Mouse (Mus musculus): Measurements from ENCODE around the gene Sft2d1. TPM values are rescaled to one million over a fixed set of nuclear protein-coding genes. Genes with fewer than 3 reads are reported as not detected.

The Sft2d1 gene
- polyA plus RNA-seq, 1 experiment: 70.2 TPM

DNA sequence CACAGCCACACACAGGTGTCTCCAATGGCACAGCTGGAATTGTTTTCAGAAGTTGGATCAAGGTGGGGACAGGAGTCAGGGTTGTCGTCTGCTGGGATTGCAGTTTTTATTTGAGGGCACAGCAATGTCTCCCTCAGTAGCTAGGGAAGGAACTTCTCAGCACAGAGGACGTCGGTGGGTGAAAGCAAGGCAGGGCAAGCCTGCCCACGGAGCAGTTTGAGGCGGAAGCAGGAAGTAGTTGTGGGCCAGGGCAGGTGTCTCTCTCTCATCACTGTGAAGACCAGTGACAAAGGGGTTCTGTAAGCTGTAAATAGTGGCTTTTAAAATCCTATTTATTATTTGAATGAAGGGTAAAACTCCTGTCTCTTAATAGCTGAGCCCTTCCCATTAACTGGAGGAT, 31.8 kb downstream of the Sft2d1 start:
- no peak for DNase-seq
- Histone ChIP-seq H3K4me1 (ENCODE audit: control insufficient read depth, insufficient read depth, low read length) (no peaks in the 10 kb centered on the region), H3K36me3 (ENCODE audit: control insufficient read depth, insufficient read depth, low read length) (no peaks in the 10 kb centered on the region), H3K27ac (ENCODE audit: insufficient read depth, low read depth, low read length) (no peak overlapping the region), H3K27me3 (replicated peaks; ENCODE audit: control insufficient read depth, insufficient read depth, low read length) (peaks cover 4% of the 10 kb centered on the region; the same call in 1 of the 2 replicates), H3K4me3 (ENCODE audit: insufficient read depth, low read depth, low read length) (no peak overlapping the region)
- 53% methylated on average over 5 of the region's 5 CpGs for WGBS
- TF ChIP-seq POLR2A (IDR thresholded peaks at IDR 0.05; ENCODE audit: low read depth, low read length) (no peak), CTCF (conservative IDR thresholded peaks at IDR 0.05; ENCODE audit: insufficient read depth, insufficient read length, low read depth, low read length) (no peak)

GRCm38 (mm10) chr17:8343416-8343815, 32.5 kb downstream of the Sft2d1 start:
- WGBS: 44% methylated on average over 6 of the region's 6 CpGs

DNA sequence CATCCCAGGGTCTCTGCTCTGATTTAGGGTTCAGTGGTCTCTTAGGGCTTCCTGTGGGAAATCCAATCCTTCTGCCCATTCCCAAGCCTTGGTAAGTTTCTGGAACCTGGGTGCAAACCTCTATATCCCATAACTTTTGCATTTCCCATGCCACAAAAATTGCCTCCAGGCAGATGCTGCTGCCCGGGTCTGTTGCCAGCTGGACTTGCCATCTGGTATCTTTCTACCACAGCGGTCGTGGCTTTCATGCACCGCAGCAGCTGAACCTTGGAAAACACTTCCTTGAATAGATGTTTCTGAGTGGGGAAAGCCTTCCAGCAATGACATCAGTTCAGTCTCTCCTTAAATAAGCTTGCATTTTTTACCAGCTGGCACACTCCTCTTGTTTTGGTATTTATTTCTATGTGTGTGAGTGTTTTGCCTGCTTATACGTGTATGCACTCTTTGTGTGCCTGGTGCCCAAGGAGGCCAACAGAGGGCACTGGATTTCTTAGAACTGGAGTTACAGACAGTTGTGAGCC, 36.9 kb downstream of the Sft2d1 start:
- Histone ChIP-seq H3K36me3 (ENCODE audit: control insufficient read depth, insufficient read depth, low read length) (no peaks in the 10 kb centered on the region), H3K27me3 (replicated peaks; ENCODE audit: control insufficient read depth, insufficient read depth, low read length) (no peaks in the 10 kb centered on the region), H3K4me3 (ENCODE audit: insufficient read depth, low read depth, low read length) (no peak overlapping the region), H3K4me1 (ENCODE audit: control insufficient read depth, insufficient read depth, low read length) (no peaks in the 10 kb centered on the region), H3K27ac (ENCODE audit: insufficient read depth, low read depth, low read length) (no peak overlapping the region)
- TF ChIP-seq POLR2A (IDR thresholded peaks at IDR 0.05; ENCODE audit: low read depth, low read length) (no peak), CTCF (conservative IDR thresholded peaks at IDR 0.05; ENCODE audit: insufficient read depth, insufficient read length, low read depth, low read length) (no peak)
- 68% methylated on average over 5 of the region's 5 CpGs for WGBS
- peak; percentile 12 for DNase-seq

More at GRCm38 (mm10) chr17:8343416-8343815, 32.5 kb downstream of the Sft2d1 start:
- Histone ChIP-seq H3K27ac (ENCODE audit: insufficient read depth, low read depth, low read length) (no peak overlapping the region), H3K27me3 (replicated peaks; ENCODE audit: control insufficient read depth, insufficient read depth, low read length) (peaks cover 4% of the 10 kb centered on the region; the same call in 1 of the 2 replicates), H3K4me1 (ENCODE audit: control insufficient read depth, insufficient read depth, low read length) (no peaks in the 10 kb centered on the region), H3K36me3 (ENCODE audit: control insufficient read depth, insufficient read depth, low read length) (no peaks in the 10 kb centered on the region), H3K4me3 (ENCODE audit: insufficient read depth, low read depth, low read length) (no peak overlapping the region)
- TF ChIP-seq CTCF (conservative IDR thresholded peaks at IDR 0.05; ENCODE audit: insufficient read depth, insufficient read length, low read depth, low read length) (no peak), POLR2A (IDR thresholded peaks at IDR 0.05; ENCODE audit: low read depth, low read length) (no peak)
- peak; percentile 76 for DNase-seq

DNA sequence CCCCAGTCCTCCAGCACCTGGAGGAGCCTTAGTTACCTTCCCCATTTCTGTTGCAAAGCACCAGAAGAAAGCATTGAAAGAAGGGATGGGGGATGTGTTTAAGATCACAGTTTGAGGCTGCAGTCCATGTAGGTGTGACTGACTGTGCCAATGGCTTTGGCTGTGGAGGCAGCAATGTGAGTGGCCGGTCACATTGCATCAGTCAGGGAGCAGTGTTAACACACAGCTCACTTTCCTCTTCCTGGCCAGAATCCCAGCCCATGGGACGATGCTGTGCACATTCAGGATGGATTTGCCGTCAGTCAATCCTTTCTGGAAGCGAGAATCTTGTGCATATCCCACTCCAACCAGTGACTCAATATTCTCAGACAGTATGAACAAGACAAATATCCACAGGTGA, 38.0 kb downstream of the Sft2d1 start:
- 69% methylated on average over 4 of the region's 4 CpGs for WGBS
- no peaks in the 10 kb centered on the region for H3K36me3 ChIP-seq (ENCODE audit: control insufficient read depth, insufficient read depth, low read length)
- H3K27me3 ChIP-seq (replicated peaks; ENCODE audit: control insufficient read depth, insufficient read depth, low read length): no peaks in the 10 kb centered on the region
- no peak overlapping the region for H3K4me3 ChIP-seq (ENCODE audit: insufficient read depth, low read depth, low read length)
- TF ChIP-seq CTCF (conservative IDR thresholded peaks at IDR 0.05; ENCODE audit: insufficient read depth, insufficient read length, low read depth, low read length) (no peak), POLR2A (IDR thresholded peaks at IDR 0.05; ENCODE audit: low read depth, low read length) (no peak)
- no peak overlapping the region for H3K27ac ChIP-seq (ENCODE audit: insufficient read depth, low read depth, low read length)
- no peaks in the 10 kb centered on the region for H3K4me1 ChIP-seq (ENCODE audit: control insufficient read depth, insufficient read depth, low read length)
- DNase-seq: no peak

DNA sequence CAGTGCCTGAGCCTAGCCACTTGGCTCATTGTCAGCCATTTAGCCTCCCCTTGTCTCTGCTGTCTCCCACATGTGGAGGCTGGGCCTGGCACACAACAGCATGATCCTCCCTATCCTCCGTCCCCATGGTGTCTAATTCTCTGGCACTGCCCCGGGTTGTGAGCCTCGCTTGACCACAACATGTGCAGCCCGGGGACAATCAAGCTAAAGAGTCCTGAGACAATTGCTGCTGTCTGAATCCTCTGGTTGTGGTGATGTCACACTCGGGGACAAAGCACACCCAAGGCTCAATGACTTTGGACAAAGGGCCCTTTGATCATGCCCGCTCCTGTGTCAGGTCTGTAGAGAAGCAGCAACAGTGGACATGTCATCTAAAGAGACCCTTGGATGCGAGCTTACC, 40.2 kb downstream of the Sft2d1 start:
- Histone ChIP-seq H3K36me3 (ENCODE audit: control insufficient read depth, insufficient read depth, low read length) (no peaks in the 10 kb centered on the region), H3K27me3 (replicated peaks; ENCODE audit: control insufficient read depth, insufficient read depth, low read length) (no peaks in the 10 kb centered on the region), H3K4me1 (ENCODE audit: control insufficient read depth, insufficient read depth, low read length) (no peaks in the 10 kb centered on the region), H3K27ac (ENCODE audit: insufficient read depth, low read depth, low read length) (no peak overlapping the region), H3K4me3 (ENCODE audit: insufficient read depth, low read depth, low read length) (no peak overlapping the region)
- DNase-seq: no peak
- WGBS: 70% methylated on average over 7 of the region's 7 CpGs
- TF ChIP-seq CTCF (conservative IDR thresholded peaks at IDR 0.05; ENCODE audit: insufficient read depth, insufficient read length, low read depth, low read length) (no peak), POLR2A (IDR thresholded peaks at IDR 0.05; ENCODE audit: low read depth, low read length) (no peak)

DNA sequence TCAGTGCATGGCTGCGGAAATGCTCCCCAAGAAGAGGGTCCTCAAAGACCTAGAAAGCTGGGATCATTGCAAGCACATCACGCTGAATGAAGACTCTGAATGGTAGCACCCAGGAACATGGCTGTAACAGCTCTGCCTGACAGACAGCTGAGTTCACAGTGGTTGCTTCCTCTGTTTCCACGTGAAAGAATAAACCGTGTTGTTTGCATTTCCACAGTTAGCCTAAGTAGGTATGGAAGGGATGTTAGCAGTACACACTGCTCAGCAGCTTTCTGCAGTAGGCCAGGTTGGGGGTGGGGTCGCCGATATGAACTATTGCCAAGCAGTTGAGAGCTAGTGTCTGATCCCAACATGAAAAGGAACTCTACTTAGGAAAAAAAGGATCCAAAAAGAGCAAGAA, 44.8 kb downstream of the Sft2d1 start, which contains the start of gene T2:
TSS of gene T2 (plus strand) at position 301 of the 400 bp plus-strand sequence.
- Histone ChIP-seq H3K27ac (ENCODE audit: insufficient read depth, low read depth, low read length) (no peak within 1 kb of the TSS), H3K4me1 (ENCODE audit: control insufficient read depth, insufficient read depth, low read length) (no peaks in the 10 kb centered on the region), H3K36me3 (ENCODE audit: control insufficient read depth, insufficient read depth, low read length) (no peaks in the 10 kb centered on the region), H3K4me3 (ENCODE audit: insufficient read depth, low read depth, low read length) (no peak within 1 kb of the TSS), H3K27me3 (replicated peaks; ENCODE audit: control insufficient read depth, insufficient read depth, low read length) (no peaks in the 10 kb centered on the region)
- DNase-seq: no peak
- WGBS: 86% methylated on average over 6 of the region's 6 CpGs
- TF ChIP-seq CTCF (conservative IDR thresholded peaks at IDR 0.05; ENCODE audit: insufficient read depth, insufficient read length, low read depth, low read length) (no peak), POLR2A (IDR thresholded peaks at IDR 0.05; ENCODE audit: low read depth, low read length) (no peak)

DNA sequence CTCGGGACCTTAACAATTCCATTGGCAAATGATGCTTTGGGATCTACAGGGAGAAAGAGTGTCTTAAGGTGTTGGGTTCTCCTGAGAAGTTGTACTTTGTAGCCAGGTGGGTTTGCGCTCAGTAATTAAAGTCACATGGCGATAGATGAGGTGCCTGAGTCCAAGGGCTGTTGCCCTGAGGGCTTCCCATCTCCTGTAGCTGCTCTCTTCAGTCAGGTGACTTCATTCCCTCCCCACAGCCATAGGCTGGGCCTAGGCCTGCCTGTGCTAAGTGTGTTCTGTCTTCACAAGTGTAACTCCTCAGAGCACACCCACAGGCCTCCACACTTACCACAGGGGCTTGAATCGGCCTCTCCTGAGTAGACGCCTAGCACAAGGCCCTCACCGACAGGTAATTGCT, 46.6 kb downstream of the Sft2d1 start:
- DNase-seq: no peak
- TF ChIP-seq POLR2A (IDR thresholded peaks at IDR 0.05; ENCODE audit: low read depth, low read length) (no peak), CTCF (conservative IDR thresholded peaks at IDR 0.05; ENCODE audit: insufficient read depth, insufficient read length, low read depth, low read length) (no peak)
- H3K27me3 ChIP-seq (replicated peaks; ENCODE audit: control insufficient read depth, insufficient read depth, low read length): no peaks in the 10 kb centered on the region
- no peak overlapping the region for H3K4me3 ChIP-seq (ENCODE audit: insufficient read depth, low read depth, low read length)
- WGBS: 91% methylated on average over 6 of the region's 6 CpGs
- H3K27ac ChIP-seq (ENCODE audit: insufficient read depth, low read depth, low read length): no peak overlapping the region
- H3K36me3 ChIP-seq (ENCODE audit: control insufficient read depth, insufficient read depth, low read length): no peaks in the 10 kb centered on the region
- H3K4me1 ChIP-seq (ENCODE audit: control insufficient read depth, insufficient read depth, low read length): no peaks in the 10 kb centered on the region
